Mouse (Mus musculus) ES-E14 (cell line): Measurements from ENCODE around the gene Tmem189. TPM values are rescaled to one million over a fixed set of nuclear protein-coding genes. Genes with fewer than 3 reads are reported as not detected.

Source experiments
- DNase-seq: peaks from one replicate; pipeline ENCODE4 v3.0.0-alpha.2; 2013; ENCODE audit warnings: low read depth, low spot score
- H3K27ac ChIP-seq: 2 replicates; pipeline ENCODE4 v1.5.1; 2012; ENCODE audit warnings: low read depth, mild to moderate bottlenecking, low read length, moderate library complexity, mixed read lengths; ENCODE audit not compliant: poor library complexity, insufficient read depth, severe bottlenecking
- H3K36me3 ChIP-seq: 2 replicates; pipeline ENCODE4 v1.6.1; 2012; ENCODE audit warnings: mild to moderate bottlenecking, low read length, moderate library complexity, mixed read lengths; ENCODE audit not compliant: control insufficient read depth, poor library complexity, insufficient read depth, severe bottlenecking
- H3K4me1 ChIP-seq, 2 experiments: fragments of 150-350 bp in 1 of 2; sonication (generic) in 1 of 2; 2 replicates each; pipeline ENCODE4 v1.6.1; 2012; ENCODE audit warnings: low read length in 2 of 2, mild to moderate bottlenecking in 1 of 2, mixed read lengths in 1 of 2; ENCODE audit not compliant: control insufficient read depth in 2 of 2, insufficient read depth in 2 of 2, poor library complexity in 1 of 2
- H3K4me3 ChIP-seq, 2 experiments: fragments of 150-350 bp in 1 of 2; sonication (generic) in 1 of 2; 2 replicates each; pipeline ENCODE4 v1.5.1; 2012; ENCODE audit warnings: low read length in 2 of 2, low read depth in 1 of 2, mild to moderate bottlenecking in 1 of 2, mixed read lengths in 1 of 2; ENCODE audit not compliant: insufficient read depth in 1 of 2, poor library complexity in 1 of 2, severe bottlenecking in 1 of 2
- H3K9ac ChIP-seq: 2 replicates; pipeline ENCODE4 v1.6.1; 2012; ENCODE audit warnings: low read depth, mild to moderate bottlenecking, low read length, mixed read lengths; ENCODE audit not compliant: poor library complexity, insufficient read depth, severe bottlenecking
- H3K9me3 ChIP-seq: fragments of 150-350 bp; sonication (generic); 2 replicates; pipeline ENCODE4 v1.6.1; 2012; ENCODE audit warnings: low read depth, mild to moderate bottlenecking, low read length; ENCODE audit not compliant: control insufficient read depth, insufficient read depth
- CHD2 ChIP-seq: IDR thresholded peaks from 2 replicates; pipeline ENCODE4 v1.6.1; 2014; ENCODE audit warnings: mild to moderate bottlenecking, low read depth, low read length, inconsistent platforms
- HCFC1 ChIP-seq: IDR thresholded peaks from 2 replicates; pipeline ENCODE4 v1.6.1; 2012; ENCODE audit warnings: low read length, inconsistent platforms, borderline replicate concordance; ENCODE audit not compliant: insufficient read depth
- MAFK ChIP-seq: IDR thresholded peaks from 2 replicates; pipeline ENCODE4 v1.6.1; 2014; ENCODE audit warnings: mild to moderate bottlenecking, low read depth, low read length, inconsistent platforms; ENCODE audit not compliant: insufficient read depth
- ZC3H11A ChIP-seq: IDR thresholded peaks from 2 replicates; pipeline ENCODE4 v1.6.1; 2012; ENCODE audit warnings: low read depth, mild to moderate bottlenecking, inconsistent platforms, low read length, borderline replicate concordance
- ZNF384 ChIP-seq: IDR thresholded peaks from 2 replicates; pipeline ENCODE4 v1.6.1; 2012; ENCODE audit warnings: low read depth, low read length, inconsistent platforms
- in situ Hi-C, 2 experiments: fragments of 600-800 bp; cut with MboI; formaldehyde crosslinking; loops; one replicate each; pipeline ENCODE4 v1.15.1; 2025; ENCODE audit warnings: low sequenced_read_pairs in 2 of 2, inconsistent platforms in 1 of 2; ENCODE audit not compliant: unreplicated experiment in 2 of 2
- total RNA-seq: library from RNA; depleted of rRNA; stranded (reverse); fragments of 300-350 nt; gene quantifications from 2 replicates; pipeline ENCODE4 v1.2.3, GENCODE M21; 2012

Gene Tmem189
- total RNA-seq, 1 experiment: 43.7 TPM

DNA sequence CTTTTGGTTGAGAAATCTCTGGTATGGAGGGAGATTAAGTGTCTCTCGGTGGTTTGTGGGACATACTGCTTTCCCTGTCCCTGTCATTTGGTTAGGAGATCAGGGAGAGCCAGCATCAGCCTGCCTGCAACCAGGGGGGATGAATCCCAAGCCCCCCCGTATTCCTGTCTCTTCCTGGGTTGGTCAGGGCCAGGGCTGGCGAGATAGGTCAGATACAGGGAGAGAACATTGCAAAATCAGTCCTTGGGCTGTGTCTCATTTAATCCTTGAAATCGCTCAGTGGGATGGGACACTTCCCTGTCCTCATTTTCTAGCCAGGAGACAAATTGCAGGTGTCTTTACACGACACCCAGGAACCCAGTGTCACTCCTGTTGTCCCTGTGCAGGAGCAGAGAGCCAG, 10.4 kb upstream of the Tmem189 start:
- no peak overlapping the region for H3K9ac ChIP-seq
- no peaks in the 10 kb centered on the region for H3K9me3 ChIP-seq

DNA sequence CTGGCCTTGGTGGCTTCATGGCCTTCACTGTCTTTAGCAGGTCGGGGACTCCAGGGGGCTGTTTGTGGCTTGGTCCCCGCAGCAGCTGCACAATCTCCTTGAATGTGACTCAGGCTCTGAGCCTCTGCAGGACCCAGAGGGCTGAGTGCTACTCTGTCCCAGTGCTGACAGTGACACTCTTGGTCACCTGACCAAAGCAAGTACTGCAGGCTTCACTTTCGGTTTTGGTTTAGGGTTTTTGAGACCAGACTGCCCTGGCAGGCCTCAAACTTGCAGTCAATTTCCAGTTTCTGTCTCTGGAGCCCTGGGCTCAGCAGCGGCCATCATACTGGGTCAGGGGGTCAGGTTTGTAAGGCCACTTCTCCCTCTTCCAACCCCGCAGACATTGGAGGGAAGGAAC, 8.3 kb upstream of the Tmem189 start:
- in situ Hi-C loops: no loop called here
- no peak overlapping the region for H3K27ac ChIP-seq
- H3K9me3 ChIP-seq: 0 out of 2 replicates have a peak, but pooled peaks cover 1% of the 10 kb centered on the region
- no peaks in the 10 kb centered on the region for H3K4me1 ChIP-seq
- TF ChIP-seq MAFK: 0 out of 2 replicates have a peak, but pooled peaks have one; percentile 11
- no peak for TF ChIP-seq ZC3H11A
- no peak for DNase-seq
- no peaks in the 10 kb centered on the region for H3K36me3 ChIP-seq
- H3K4me3 ChIP-seq: no peak overlapping the region
- H3K9ac ChIP-seq: no peak overlapping the region

More for the DNA sequence above, 10.4 kb upstream of the Tmem189 start:
- no peaks in the 10 kb centered on the region for H3K36me3 ChIP-seq
- no peak for DNase-seq
- in situ Hi-C loops: no loop called here
- no peak overlapping the region for H3K27ac ChIP-seq
- no peak overlapping the region for H3K4me3 ChIP-seq
- H3K4me1 ChIP-seq: no peaks in the 10 kb centered on the region
- TF ChIP-seq MAFK: no peak

DNA sequence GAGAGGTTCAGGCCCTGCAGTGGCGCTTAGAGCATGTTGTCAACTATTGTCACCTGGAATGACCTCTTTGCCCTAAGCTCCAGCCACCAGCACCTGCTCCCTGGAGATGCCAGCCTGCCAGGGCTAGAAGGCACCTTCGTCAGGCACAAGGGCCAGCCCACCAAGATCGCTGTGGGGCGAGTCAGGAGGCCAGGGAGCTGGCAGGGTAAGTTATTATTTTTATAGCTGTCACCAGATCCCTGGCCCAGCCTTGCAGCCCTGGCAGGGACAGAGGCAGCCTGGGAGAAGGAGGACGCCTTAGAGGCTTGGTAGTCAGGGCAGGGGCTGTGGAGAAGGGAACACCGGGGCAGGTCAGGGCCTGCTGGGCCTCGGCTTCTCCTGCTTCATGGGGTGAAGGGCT, 6.5 kb upstream of the Tmem189 start:
- TF ChIP-seq ZNF384 (no peak), ZC3H11A (no peak), MAFK (no peak), CHD2 (no peak), HCFC1 (no peak)
- Histone ChIP-seq H3K4me1 (peaks cover 0 to under 1% of the 10 kb centered on the region in 2 experiments; a peak in 1 of 4 replicates), H3K9ac (no peak overlapping the region), H3K4me3 (no peak overlapping the region), H3K27ac (no peak overlapping the region), H3K36me3 (no peaks in the 10 kb centered on the region; the same call in 1 of the 2 replicates), H3K9me3 (0 out of 2 replicates have a peak, but pooled peaks cover 1% of the 10 kb centered on the region)
- DNase-seq: no peak
- in situ Hi-C loops: no loop called here

DNA sequence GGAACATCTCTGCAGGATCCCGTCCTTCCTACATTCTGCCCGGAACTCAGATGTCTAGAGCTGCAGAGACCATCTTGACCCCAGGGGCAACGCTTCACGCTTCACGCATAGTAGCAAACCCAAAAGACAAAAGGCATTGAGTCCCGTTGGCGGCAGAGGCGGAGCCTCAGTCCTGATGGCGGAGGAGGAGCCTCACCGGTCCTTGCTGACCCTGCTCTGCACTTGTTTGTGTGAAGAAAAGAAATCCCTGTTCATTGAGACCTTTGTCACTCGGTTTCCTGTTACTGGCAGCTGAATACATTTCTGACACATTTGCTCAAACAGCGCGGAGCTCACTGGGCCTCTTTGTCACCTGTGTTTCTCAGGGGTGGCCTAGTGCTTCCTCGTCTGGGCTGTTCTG, 5.9 kb upstream of the Tmem189 start:
- TF ChIP-seq ZC3H11A: no peak
- TF ChIP-seq MAFK: no peak
- no peak for TF ChIP-seq CHD2
- no peak for TF ChIP-seq ZNF384
- TF ChIP-seq HCFC1: no peak
- no peaks in the 10 kb centered on the region; the same call in 1 of the 2 replicates for H3K36me3 ChIP-seq
- H3K27ac ChIP-seq: no peak overlapping the region
- 0 out of 2 replicates have a peak, but pooled peaks cover 1% of the 10 kb centered on the region for H3K9me3 ChIP-seq
- no peak for DNase-seq
- peaks cover 0 to 2% of the 10 kb centered on the region in 2 experiments; a peak in 1 of 4 replicates for H3K4me1 ChIP-seq
- in situ Hi-C loops: no loop called here
- no peak overlapping the region for H3K4me3 ChIP-seq
- no peak overlapping the region for H3K9ac ChIP-seq

DNA sequence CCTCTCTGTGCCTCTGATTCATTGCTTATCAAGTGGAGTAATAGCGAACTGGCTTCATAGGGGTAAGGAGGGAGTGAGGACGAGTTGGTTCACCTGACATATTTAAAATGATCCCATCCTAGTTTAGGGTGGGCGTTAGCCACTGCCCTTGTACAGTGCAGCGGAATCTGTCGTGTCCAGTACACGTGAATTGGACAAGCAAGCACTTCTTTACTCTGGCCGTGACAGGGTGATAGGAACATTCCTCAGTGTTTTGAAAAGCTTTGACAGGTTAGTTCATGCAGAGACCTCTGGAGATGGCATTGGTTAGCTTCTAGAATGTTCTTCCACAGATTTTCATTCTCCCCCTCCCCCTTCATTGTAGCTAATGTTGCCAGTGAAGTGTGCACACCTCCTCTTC, 5.3 kb upstream of the Tmem189 start:
- Histone ChIP-seq H3K4me1 (peaks cover 0 to 2% of the 10 kb centered on the region in 2 experiments; a peak in 1 of 4 replicates), H3K4me3 (no peak overlapping the region), H3K9me3 (0 out of 2 replicates have a peak, but pooled peaks cover 1% of the 10 kb centered on the region), H3K9ac (no peak overlapping the region), H3K36me3 (no peaks in the 10 kb centered on the region; the same call in 1 of the 2 replicates), H3K27ac (no peak overlapping the region)
- TF ChIP-seq ZNF384: no peak
- TF ChIP-seq ZC3H11A: no peak
- no peak for TF ChIP-seq MAFK
- no peak for TF ChIP-seq CHD2
- DNase-seq: no peak
- in situ Hi-C loops: no loop called here
